ENCODE assay signal across 8 mouse cellular contexts in genomic region chr10:121124481-121124880, GRCm38 (mm10).
DNase-seq lines count a peak whose midpoint lies in the region; ATAC-seq and TF ChIP-seq lines count a peak whose summit lies in the region.

No protein-coding gene starts in this region.

- peak; percentile 15 for TF ChIP-seq CTCF in E14TG2a.4 (conservative IDR thresholded peaks at IDR 0.05; ENCODE audit: low read length)

- 89% methylated on average over 16 of the region's 16 CpGs for WGBS in heart, embryonic 11.5 days (ENCODE audit: insufficient replicate concordance)
- WGBS in midbrain, embryonic 10.5 days = 91% methylated on average over 16 of the region's 16 CpGs
- 95% methylated on average over 16 of the region's 16 CpGs for WGBS in forebrain, embryonic 12.5 days
- WGBS in midbrain, embryonic 16.5 days = 96% methylated on average over 16 of the region's 16 CpGs

- DNase-seq in heart, postnatal 14 days = peak; percentile 14 to 26
- peak; percentile 3 for DNase-seq in cerebellum, adult 8-10 months
- peak; percentile 46 for DNase-seq in lung, postnatal 14 days
- DNase-seq in midbrain, embryonic 10.5 days (ENCODE audit: low spot score) = no peak

- no peak overlapping the region for H3K27ac ChIP-seq in heart, embryonic 11.5 days (ENCODE audit: low read depth, low read length)
- H3K27ac ChIP-seq in midbrain, embryonic 10.5 days (replicated peaks) = no peak overlapping the region
- no peak overlapping the region for H3K27ac ChIP-seq in forebrain, embryonic 12.5 days
- no peak overlapping the region for H3K27ac ChIP-seq in midbrain, embryonic 16.5 days (ENCODE audit: low read length)

- H3K4me2 ChIP-seq in heart, embryonic 11.5 days = no peak overlapping the region
- H3K4me2 ChIP-seq in forebrain, embryonic 12.5 days = no peak overlapping the region
- no peak overlapping the region for H3K4me2 ChIP-seq in midbrain, embryonic 16.5 days (ENCODE audit: low read length)

- H3K4me3 ChIP-seq in heart, embryonic 11.5 days (ENCODE audit: low read depth, low read length) = no peak overlapping the region
- no peak overlapping the region for H3K4me3 ChIP-seq in E14TG2a.4 (replicated peaks; ENCODE audit: low read length)
- H3K4me3 ChIP-seq in midbrain, embryonic 10.5 days = no peak overlapping the region
- H3K4me3 ChIP-seq in forebrain, embryonic 12.5 days (replicated peaks) = no peak overlapping the region
- no peak overlapping the region for H3K4me3 ChIP-seq in midbrain, embryonic 16.5 days (ENCODE audit: low read depth, low read length)

- H3K27me3 ChIP-seq in heart, embryonic 11.5 days (ENCODE audit: control insufficient read depth, insufficient read depth, low read length) = no peaks in the 10 kb centered on the region
- peaks cover 11% of the 10 kb centered on the region; the same call in 1 of the 2 replicates for H3K27me3 ChIP-seq in E14TG2a.4 (ENCODE audit: insufficient read depth, low read length)
- H3K27me3 ChIP-seq in midbrain, embryonic 10.5 days (ENCODE audit: low read depth, poor library complexity, severe bottlenecking) = no peaks in the 10 kb centered on the region
- 0 out of 2 replicates have a peak, but pooled peaks cover 5% of the 10 kb centered on the region for H3K27me3 ChIP-seq in forebrain, embryonic 12.5 days
- H3K27me3 ChIP-seq in midbrain, embryonic 16.5 days (ENCODE audit: control insufficient read depth, insufficient read depth, low read depth, low read length) = no peaks in the 10 kb centered on the region

- H3K9me3 ChIP-seq in heart, embryonic 11.5 days (replicated peaks; ENCODE audit: control insufficient read depth, low read length) = no peaks in the 10 kb centered on the region
- peaks cover 15% of the 10 kb centered on the region for H3K9me3 ChIP-seq in E14TG2a.4 (ENCODE audit: low read length)
- no peaks in the 10 kb centered on the region for H3K9me3 ChIP-seq in midbrain, embryonic 10.5 days (replicated peaks)
- no peaks in the 10 kb centered on the region for H3K9me3 ChIP-seq in forebrain, embryonic 12.5 days
- no peaks in the 10 kb centered on the region for H3K9me3 ChIP-seq in midbrain, embryonic 16.5 days (replicated peaks; ENCODE audit: control insufficient read depth, low read length, poor library complexity, severe bottlenecking)

- H3K36me3 ChIP-seq in heart, embryonic 11.5 days (ENCODE audit: control insufficient read depth, insufficient read depth, low read length) = no peaks in the 10 kb centered on the region
- no peaks in the 10 kb centered on the region for H3K36me3 ChIP-seq in E14TG2a.4 (ENCODE audit: insufficient read depth, low read length)
- H3K36me3 ChIP-seq in midbrain, embryonic 10.5 days = no peaks in the 10 kb centered on the region
- H3K36me3 ChIP-seq in forebrain, embryonic 12.5 days (replicated peaks) = no peaks in the 10 kb centered on the region
- no peaks in the 10 kb centered on the region for H3K36me3 ChIP-seq in midbrain, embryonic 16.5 days (ENCODE audit: control insufficient read depth, insufficient read depth, low read length)

- H3K9ac ChIP-seq in heart, embryonic 11.5 days (ENCODE audit: low read depth, low read length) = no peak overlapping the region
- no peak overlapping the region for H3K9ac ChIP-seq in forebrain, embryonic 12.5 days
- H3K9ac ChIP-seq in midbrain, embryonic 16.5 days (ENCODE audit: low read depth, low read length) = no peak overlapping the region

- intact Hi-C loops in heart, postnatal 14 days (cut with DNase I) = loop anchor here (2.0 kb wide), 1 partner anchor 132 kb away; no protein-coding TSS in a partner anchor

- no peaks in the 10 kb centered on the region for H3K4me1 ChIP-seq in heart, embryonic 11.5 days (ENCODE audit: control insufficient read depth, insufficient read depth, low read length)
- no peaks in the 10 kb centered on the region for H3K4me1 ChIP-seq in E14TG2a.4 (replicated peaks; ENCODE audit: low read depth, low read length)
- H3K4me1 ChIP-seq in midbrain, embryonic 10.5 days = no peaks in the 10 kb centered on the region
- peaks cover 7% of the 10 kb centered on the region; the same call in 1 of the 2 replicates for H3K4me1 ChIP-seq in forebrain, embryonic 12.5 days
- H3K4me1 ChIP-seq in midbrain, embryonic 16.5 days (ENCODE audit: control insufficient read depth, insufficient read depth, low read length) = no peaks in the 10 kb centered on the region; the same call in 1 of the 2 replicates

- ATAC-seq in heart, embryonic 11.5 days (replicated peaks; ENCODE audit: insufficient number of reproducible peaks, low FRiP score, low TSS enrichment) = no peak
- ATAC-seq in forebrain, embryonic 12.5 days (ENCODE audit: low FRiP score) = no peak
- no peak for ATAC-seq in midbrain, embryonic 16.5 days
